Mouse (Mus musculus) bone marrow macrophage, adult 2 months (primary cell): ENCODE measurements around the gene Slc7a7.

Experiments used
- CTCF ChIP-seq: IDR thresholded peaks from 2 replicates; pipeline ENCODE4 v1.5.1; 2012; ENCODE audit warnings: low read depth, mild to moderate bottlenecking, low read length, moderate library complexity
- POLR2A ChIP-seq: IDR thresholded peaks from 2 replicates; pipeline ENCODE4 v1.6.1; 2012; ENCODE audit warnings: mild to moderate bottlenecking, low read depth, low read length, borderline replicate concordance

DNA sequence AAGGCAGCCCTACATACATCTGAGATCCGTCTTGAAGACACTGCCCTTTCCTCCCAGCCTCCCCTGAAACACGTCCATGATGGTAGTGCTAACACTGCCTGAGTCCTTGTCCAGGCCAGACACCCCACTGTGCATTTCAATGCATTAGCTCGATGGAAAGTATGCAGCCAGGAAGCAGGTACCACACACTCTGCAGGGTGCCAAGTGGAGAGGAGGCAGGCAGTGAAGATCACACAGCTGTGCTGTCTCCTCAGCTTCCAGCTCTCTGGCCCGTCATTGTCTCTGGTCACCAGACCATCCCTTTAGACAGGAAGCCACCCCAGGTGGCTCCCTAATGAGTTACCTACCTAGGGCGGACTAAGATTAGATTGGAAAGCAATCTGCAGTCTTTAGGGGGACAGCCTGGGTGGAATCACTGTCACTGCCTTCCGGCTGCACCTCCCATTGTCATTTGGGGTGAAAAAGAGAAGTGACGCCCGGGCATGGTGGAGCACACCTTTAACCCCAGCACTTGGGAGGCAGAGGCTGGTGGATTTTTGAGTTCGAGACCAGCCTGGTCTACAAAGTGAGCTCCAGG is 5.5 kb downstream of the Slc7a7 start:
- TF ChIP-seq POLR2A (no peak), CTCF (no peak)
